Mouse (Mus musculus) liver, embryonic 13.5 days (tissue): Measurements from ENCODE around the gene C1s1. TPM values are rescaled to one million over a fixed set of nuclear protein-coding genes. Genes with fewer than 3 reads are reported as not detected.
"Not testable (repeated sequence)": the region's sequence is repeated elsewhere in the genome, so short reads cannot be mapped to it uniquely, and the experiment has no call there.

Source experiments
- ATAC-seq: fragments of 200-750 bp; cut with Nextera tagmentation; 2 replicates; pipeline ENCODE4 v1.8.0; 2017; ENCODE audit warnings: low read depth, mild to moderate bottlenecking, moderate number of reproducible peaks, moderate library complexity
- DNase-seq: peaks from one replicate; pipeline ENCODE4 v3.0.0; 2022
- H3K27ac ChIP-seq: fragments of 300-500 bp; sonication (generic); 2 replicates; pipeline ENCODE4 v1.5.1; 2015; ENCODE audit warnings: moderate library complexity, mild to moderate bottlenecking, inconsistent platforms
- H3K27me3 ChIP-seq: fragments of 300-500 bp; sonication (generic); 2 replicates; pipeline ENCODE4 v1.6.1; 2015; ENCODE audit warnings: mild to moderate bottlenecking, inconsistent platforms
- H3K36me3 ChIP-seq: fragments of 300-500 bp; sonication (generic); 2 replicates; pipeline ENCODE4 v1.6.1; 2015; ENCODE audit warnings: mild to moderate bottlenecking, inconsistent platforms
- H3K4me1 ChIP-seq: fragments of 300-500 bp; sonication (generic); replicated peaks from 2 replicates; pipeline ENCODE4 v1.6.1; 2015; ENCODE audit warnings: inconsistent platforms
- H3K4me2 ChIP-seq: fragments of 300-500 bp; sonication (generic); 2 replicates; pipeline ENCODE4 v1.6.1; 2015; ENCODE audit warnings: inconsistent platforms, mild to moderate bottlenecking, moderate library complexity
- H3K4me3 ChIP-seq: fragments of 300-500 bp; sonication (generic); replicated peaks from 2 replicates; pipeline ENCODE4 v1.5.1; 2015; ENCODE audit warnings: mild to moderate bottlenecking, inconsistent platforms
- H3K9ac ChIP-seq: fragments of 300-500 bp; sonication (generic); 2 replicates; pipeline ENCODE4 v1.6.1; 2015; ENCODE audit warnings: mild to moderate bottlenecking, inconsistent platforms
- H3K9me3 ChIP-seq: fragments of 300-500 bp; sonication (generic); replicated peaks from 2 replicates; pipeline ENCODE4 v1.6.1; 2016; ENCODE audit warnings: inconsistent platforms
- WGBS: fragments of 180-500 bp; shearing (Covaris S2); methylation state at CpG from one replicate; pipeline ENCODE4 v1.1.7; 2015; ENCODE audit not compliant: insufficient replicate concordance; 5-methylcytosine and 5-hydroxymethylcytosine counted together
- polyA plus RNA-seq: library from polyadenylated mRNA; unstranded; fragments of >200 nt; fragmentation: Nextera tagmentation; extraction: Ambion mirVana; gene quantifications from 2 replicates; pipeline ENCODE4 v1.2.1, GENCODE M21; 2015

The C1s1 gene
- polyA plus RNA-seq, 1 experiment from 2014 or later, result 21.1 TPM

DNA sequence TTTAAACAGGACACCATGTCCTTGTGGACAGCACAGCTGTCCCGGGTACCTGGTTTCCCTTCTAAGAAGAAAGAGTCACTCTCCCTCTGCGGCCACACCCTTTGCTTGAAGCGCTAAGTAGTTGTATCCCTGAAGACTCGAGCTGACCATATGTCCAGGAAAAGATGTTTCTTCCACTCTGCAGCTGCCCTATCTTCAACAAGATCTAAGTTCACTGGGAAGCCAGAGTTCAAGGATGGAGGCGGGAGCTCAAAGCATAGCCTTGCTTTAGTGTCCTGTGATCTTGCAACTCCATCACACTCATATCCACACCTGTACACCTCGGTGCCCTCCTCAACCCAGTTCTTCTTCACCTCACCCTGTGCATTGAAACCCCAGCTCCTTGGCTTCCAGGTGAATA, 30.2 kb downstream of the C1s1 start:
- H3K4me1 ChIP-seq, result no peaks in the 10 kb centered on the region
- no peak overlapping the region for H3K4me3 ChIP-seq
- DNase-seq, result no peak
- H3K4me2 ChIP-seq, result no peak overlapping the region
- no peak overlapping the region for H3K27ac ChIP-seq
- no peaks in the 10 kb centered on the region for H3K9me3 ChIP-seq
- H3K27me3 ChIP-seq, result no peaks in the 10 kb centered on the region
- WGBS, result 36% methylated on average over 6 of the region's 6 CpGs
- no peak overlapping the region for H3K9ac ChIP-seq
- H3K36me3 ChIP-seq, result no peaks in the 10 kb centered on the region
- ATAC-seq, result no peak

- not testable (repeated sequence) for H3K9ac ChIP-seq, H3K9me3 ChIP-seq, H3K4me3 ChIP-seq, H3K27ac ChIP-seq, ATAC-seq, DNase-seq, H3K36me3 ChIP-seq, H3K4me1 ChIP-seq, H3K4me2 ChIP-seq, H3K27me3 ChIP-seq
- 75% methylated on average over 5 of the region's 5 CpGs for WGBS
Measured at GRCm38 (mm10) chr6:124509192-124509591, 33.0 kb downstream of the C1s1 start.

- Histone ChIP-seq H3K4me3 (no peak overlapping the region), H3K4me1 (no peaks in the 10 kb centered on the region), H3K36me3 (no peaks in the 10 kb centered on the region), H3K27ac (no peak overlapping the region), H3K27me3 (no peaks in the 10 kb centered on the region), H3K4me2 (no peak overlapping the region), H3K9ac (no peak overlapping the region), H3K9me3 (no peaks in the 10 kb centered on the region)
- DNase-seq, result no peak
- ATAC-seq, result no peak
- WGBS, result 59% methylated on average over 10 of the region's 10 CpGs
Measured at GRCm38 (mm10) chr6:124508292-124508691, 33.9 kb downstream of the C1s1 start.

GRCm38 (mm10) chr6:124506991-124507390, 35.2 kb downstream of the C1s1 start:
- DNase-seq (no peak), ATAC-seq (no peak)
- WGBS, result 71% methylated on average over 6 of the region's 6 CpGs
- Histone ChIP-seq H3K4me2 (no peak overlapping the region), H3K27ac (no peak overlapping the region), H3K36me3 (no peaks in the 10 kb centered on the region), H3K9ac (no peak overlapping the region), H3K4me1 (no peaks in the 10 kb centered on the region), H3K9me3 (no peaks in the 10 kb centered on the region), H3K27me3 (no peaks in the 10 kb centered on the region), H3K4me3 (no peak overlapping the region)

- Histone ChIP-seq H3K9ac (no peak overlapping the region), H3K4me3 (no peak overlapping the region), H3K9me3 (no peaks in the 10 kb centered on the region), H3K27ac (no peak overlapping the region), H3K27me3 (no peaks in the 10 kb centered on the region), H3K4me1 (no peaks in the 10 kb centered on the region), H3K4me2 (no peak overlapping the region), H3K36me3 (no peaks in the 10 kb centered on the region)
- DNase-seq (no peak), ATAC-seq (no peak)
- WGBS, result 31% methylated on average over 4 of the region's 4 CpGs
Measured at GRCm38 (mm10) chr6:124505028-124505427, 37.1 kb downstream of the C1s1 start.

DNA sequence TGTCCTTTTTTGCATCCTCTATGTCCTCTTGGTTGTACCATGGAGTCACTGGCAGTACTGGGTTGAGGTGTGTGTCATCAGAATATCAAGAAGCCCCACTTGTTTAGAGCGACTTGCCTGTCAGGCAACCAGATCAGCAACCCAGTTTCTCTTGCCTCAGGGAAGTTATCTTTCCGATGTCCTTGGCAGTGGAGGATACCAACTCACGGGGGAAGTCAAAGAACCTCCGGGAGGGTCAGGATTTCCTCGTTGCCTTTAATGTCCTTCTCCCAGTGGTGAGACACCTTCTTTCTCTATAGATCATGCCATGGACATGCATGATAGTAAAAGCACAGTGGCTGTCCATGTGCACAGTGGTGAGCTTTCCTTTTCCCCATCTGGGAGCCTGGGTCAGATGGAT, 40.1 kb downstream of the C1s1 start:
- H3K4me3 ChIP-seq, result no peak overlapping the region
- ATAC-seq (no peak), DNase-seq (no peak)
- no peaks in the 10 kb centered on the region for H3K4me1 ChIP-seq
- no peaks in the 10 kb centered on the region for H3K36me3 ChIP-seq
- no peak overlapping the region for H3K4me2 ChIP-seq
- no peak overlapping the region for H3K9ac ChIP-seq
- no peaks in the 10 kb centered on the region for H3K9me3 ChIP-seq
- 68% methylated on average over 5 of the region's 5 CpGs for WGBS
- H3K27me3 ChIP-seq, result no peaks in the 10 kb centered on the region
- H3K27ac ChIP-seq, result no peak overlapping the region

DNA sequence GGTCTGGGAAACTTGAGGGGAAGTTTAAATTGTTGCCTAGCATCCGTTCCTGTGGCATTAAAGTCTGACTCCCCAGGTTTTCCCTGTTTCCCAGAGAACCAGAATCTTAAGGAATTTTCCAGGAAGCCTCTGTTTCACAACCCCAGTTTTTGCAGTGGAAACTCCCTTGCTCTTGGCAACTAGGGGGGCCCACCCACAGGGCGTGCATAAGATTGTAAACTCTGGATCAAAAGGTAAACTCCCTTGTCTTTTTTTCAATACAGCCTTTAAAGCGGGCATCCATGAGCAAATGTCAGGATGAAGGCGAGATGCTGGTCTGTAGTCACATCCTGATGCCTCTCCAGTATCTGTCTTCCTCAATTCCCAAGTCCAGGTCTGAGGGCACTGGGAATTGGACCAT, 40.7 kb downstream of the C1s1 start:
- Histone ChIP-seq H3K27ac (no peak overlapping the region), H3K4me2 (no peak overlapping the region), H3K9ac (no peak overlapping the region), H3K27me3 (no peaks in the 10 kb centered on the region), H3K4me3 (no peak overlapping the region), H3K36me3 (no peaks in the 10 kb centered on the region), H3K4me1 (no peaks in the 10 kb centered on the region), H3K9me3 (no peaks in the 10 kb centered on the region)
- DNase-seq (no peak), ATAC-seq (no peak)
- WGBS, result 64% methylated on average over 4 of the region's 4 CpGs

DNA sequence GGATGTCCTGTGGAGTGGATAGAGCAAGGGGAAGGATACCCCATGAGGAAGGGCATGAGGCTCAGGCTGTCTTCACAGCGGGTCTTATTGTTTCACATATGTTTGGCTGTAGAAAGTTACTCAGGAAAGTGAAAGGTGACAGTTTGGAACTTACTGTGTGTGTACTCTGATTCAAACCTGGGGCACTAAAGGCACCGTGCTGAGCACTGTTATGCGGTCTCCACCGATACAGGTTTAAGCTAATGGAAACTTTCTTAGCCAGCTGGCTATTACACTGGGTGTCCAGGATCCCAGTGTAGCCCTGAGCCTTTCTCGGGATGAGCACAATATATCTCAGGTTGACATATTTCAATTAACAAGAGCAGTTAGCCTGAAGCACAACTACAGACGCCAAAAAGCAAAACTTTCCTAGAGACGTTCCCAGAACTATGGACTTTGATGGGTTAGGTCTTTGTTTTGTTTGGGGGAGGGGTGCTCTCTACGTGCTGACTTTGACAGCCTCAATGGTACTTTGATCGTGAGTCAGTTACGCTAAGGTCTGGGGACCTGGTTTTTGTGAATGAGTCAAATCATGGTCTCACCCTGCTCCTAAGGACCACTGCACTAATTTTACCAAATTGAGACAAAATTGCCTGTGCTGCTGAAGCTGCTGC, 42.1 kb downstream of the C1s1 start:
- H3K27me3 ChIP-seq, result no peaks in the 10 kb centered on the region
- H3K4me3 ChIP-seq, result no peak overlapping the region
- ATAC-seq, result peak; percentile 54; the same call in 1 of the 2 replicates
- peak overlapping the region; percentile 19 for H3K27ac ChIP-seq
- H3K4me2 ChIP-seq, result no peak overlapping the region
- H3K36me3 ChIP-seq, result no peaks in the 10 kb centered on the region
- 62% methylated on average over 10 of the region's 10 CpGs for WGBS
- DNase-seq, result no peak
- no peaks in the 10 kb centered on the region for H3K9me3 ChIP-seq
- no peaks in the 10 kb centered on the region for H3K4me1 ChIP-seq
- no peak overlapping the region for H3K9ac ChIP-seq

GRCm38 (mm10) chr6:124496054-124496453, 46.1 kb downstream of the C1s1 start:
- Histone ChIP-seq H3K27ac (no peak overlapping the region), H3K9ac (no peak overlapping the region), H3K4me1 (peaks cover 25% of the 10 kb centered on the region), H3K36me3 (no peaks in the 10 kb centered on the region), H3K9me3 (no peaks in the 10 kb centered on the region), H3K4me2 (no peak overlapping the region), H3K4me3 (no peak overlapping the region), H3K27me3 (no peaks in the 10 kb centered on the region)
- ATAC-seq (no peak), DNase-seq (no peak)
- 67% methylated on average over 5 of the region's 5 CpGs for WGBS

- Histone ChIP-seq H3K4me2 (peak overlapping the region; percentile 47), H3K4me1 (peaks cover 29% of the 10 kb centered on the region), H3K4me3 (peak overlapping the region; percentile 12), H3K27ac (peak overlapping the region; percentile 80), H3K9me3 (no peaks in the 10 kb centered on the region), H3K9ac (peak overlapping the region; percentile 50), H3K36me3 (no peaks in the 10 kb centered on the region), H3K27me3 (no peaks in the 10 kb centered on the region)
- WGBS, result 45% methylated on average over 5 of the region's 5 CpGs
- peak; percentile 56 for ATAC-seq
- no peak for DNase-seq
Measured at GRCm38 (mm10) chr6:124493886-124494285, 48.3 kb downstream of the C1s1 start.

DNA sequence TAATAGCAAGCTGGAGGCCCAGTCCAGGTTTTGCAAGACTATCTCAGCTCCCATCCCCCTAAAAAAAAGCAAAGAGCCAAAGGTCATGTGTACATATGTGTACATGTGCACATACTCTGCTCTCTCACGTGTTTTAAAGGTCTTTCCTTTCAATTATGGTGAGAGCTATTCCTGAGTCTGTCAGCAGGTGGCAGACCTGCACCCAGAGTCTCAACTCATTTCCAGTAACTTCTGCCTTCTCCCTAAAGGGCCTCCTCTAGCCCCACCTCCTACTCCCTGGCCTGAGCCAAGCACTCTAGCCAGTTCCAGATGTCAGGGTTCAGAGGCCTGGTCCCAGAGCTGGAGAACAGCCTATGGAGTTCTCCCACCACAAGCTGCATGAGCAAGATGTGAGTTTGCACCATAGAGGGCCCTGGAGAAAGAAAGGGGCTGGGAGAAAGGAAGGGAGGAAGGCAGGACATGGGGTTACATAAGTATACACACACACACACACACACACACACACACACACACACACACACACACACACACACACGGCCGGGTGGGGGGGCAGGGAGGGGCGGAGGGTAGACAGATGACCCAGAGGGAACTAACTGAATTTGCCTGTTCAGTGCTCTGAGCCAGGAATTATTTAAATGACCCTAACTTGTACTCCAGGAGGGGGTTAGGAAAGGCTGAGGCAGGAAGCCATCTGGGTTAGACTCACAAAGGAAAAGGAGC, 49.2 kb downstream of the C1s1 start, which contains the start of gene C1rl:
Gene C1rl (plus strand): TSS at position 272 of the 720 bp plus-strand sequence.
- Histone ChIP-seq H3K27me3 (no peaks in the 10 kb centered on the region), H3K9ac (peak within 1 kb of the TSS; percentile 50), H3K4me1 (peaks cover 29% of the 10 kb centered on the region), H3K4me2 (peak within 1 kb of the TSS; percentile 47), H3K4me3 (peak within 1 kb of the TSS; percentile 12), H3K9me3 (no peaks in the 10 kb centered on the region), H3K36me3 (no peaks in the 10 kb centered on the region), H3K27ac (peak within 1 kb of the TSS; percentile 80)
- peak; percentile 77 for DNase-seq
- 4% methylated on average over 4 of the region's 4 CpGs for WGBS
- peak; percentile 87 for ATAC-seq

- Histone ChIP-seq H3K4me1 (peaks cover 32% of the 10 kb centered on the region), H3K9ac (no peak overlapping the region), H3K27ac (no peak overlapping the region), H3K9me3 (no peaks in the 10 kb centered on the region), H3K36me3 (no peaks in the 10 kb centered on the region), H3K4me3 (no peak overlapping the region), H3K4me2 (no peak overlapping the region), H3K27me3 (no peaks in the 10 kb centered on the region)
- no peak for DNase-seq
- 66% methylated on average over 6 of the region's 6 CpGs for WGBS
- no peak for ATAC-seq
Measured at GRCm38 (mm10) chr6:124491427-124491826, 50.7 kb downstream of the C1s1 start.
